Mouse (Mus musculus) kidney, adult 2 months (tissue): Measurements from ENCODE around the gene Klhdc9.

Experiments used
- CTCF ChIP-seq: fragments of 200-500 bp; conservative IDR thresholded peaks from 2 replicates; pipeline ENCODE4 v1.5.1; 2011; ENCODE audit warnings: low read depth, mild to moderate bottlenecking, control low read depth, low read length, moderate library complexity, mixed read lengths; ENCODE audit not compliant: insufficient read depth, insufficient read length
- POLR2A ChIP-seq: fragments of 200-500 bp; IDR thresholded peaks from one replicate; pipeline ENCODE4 v1.6.1; 2011; ENCODE audit warnings: low read depth, low read length, control low read depth

- TF ChIP-seq CTCF, result no peak
- TF ChIP-seq POLR2A, result no peak
Measured at GRCm38 (mm10) chr1:171407263-171407662, 46.7 kb upstream of the Klhdc9 start.
